Mouse (Mus musculus): Measurements from ENCODE around the gene Slc4a1. TPM values are rescaled to one million over a fixed set of nuclear protein-coding genes. Genes with fewer than 3 reads are reported as not detected.

The Slc4a1 gene
- polyA plus RNA-seq, 1 experiment from 2014 or later, result 6.8 TPM

- ATAC-seq (ENCODE audit: low read depth), result no peak
- Histone ChIP-seq H3K9ac (ENCODE audit: low read depth, low read length) (no peak overlapping the region), H3K36me3 (ENCODE audit: control insufficient read depth, insufficient read depth, low read length) (no peaks in the 10 kb centered on the region), H3K4me1 (ENCODE audit: control insufficient read depth, insufficient read depth, low read length) (no peaks in the 10 kb centered on the region), H3K9me3 (ENCODE audit: control insufficient read depth, low read length) (no peaks in the 10 kb centered on the region), H3K27me3 (replicated peaks; ENCODE audit: control insufficient read depth, insufficient read depth, low read length) (no peaks in the 10 kb centered on the region), H3K4me3 (ENCODE audit: low read depth, low read length) (no peak overlapping the region), H3K27ac (replicated peaks; ENCODE audit: low read depth, low read length) (no peak overlapping the region), H3K4me2 (ENCODE audit: low read depth, low read length) (no peak overlapping the region)
- WGBS, result 90% methylated on average over 1 of the region's 1 CpGs
- no peak for DNase-seq (ENCODE audit: low spot score)
These were observed 17.5 kb upstream of the Slc4a1 start for GRCm38 (mm10) chr11:102383365-102384136.

- Histone ChIP-seq H3K4me1 (ENCODE audit: control insufficient read depth, insufficient read depth, low read length) (no peaks in the 10 kb centered on the region), H3K27ac (replicated peaks; ENCODE audit: low read depth, low read length) (no peak overlapping the region), H3K9me3 (ENCODE audit: control insufficient read depth, low read length) (no peaks in the 10 kb centered on the region), H3K4me2 (ENCODE audit: low read depth, low read length) (no peak overlapping the region), H3K27me3 (replicated peaks; ENCODE audit: control insufficient read depth, insufficient read depth, low read length) (no peaks in the 10 kb centered on the region), H3K36me3 (ENCODE audit: control insufficient read depth, insufficient read depth, low read length) (no peaks in the 10 kb centered on the region), H3K4me3 (ENCODE audit: low read depth, low read length) (no peak overlapping the region), H3K9ac (ENCODE audit: low read depth, low read length) (no peak overlapping the region)
- 84% methylated on average over 3 of the region's 3 CpGs for WGBS
- DNase-seq (ENCODE audit: low spot score), result no peak
- ATAC-seq (ENCODE audit: low read depth), result no peak
These were observed 16.8 kb upstream of the Slc4a1 start for GRCm38 (mm10) chr11:102382794-102383193.

- no peaks in the 10 kb centered on the region for H3K4me1 ChIP-seq (ENCODE audit: control insufficient read depth, insufficient read depth, low read length)
- H3K9me3 ChIP-seq (ENCODE audit: control insufficient read depth, low read length), result no peaks in the 10 kb centered on the region
- WGBS, result 34% methylated on average over 4 of the region's 4 CpGs
- H3K9ac ChIP-seq (ENCODE audit: low read depth, low read length), result no peak overlapping the region
- DNase-seq (ENCODE audit: low spot score) (no peak), ATAC-seq (ENCODE audit: low read depth) (no peak)
- no peak overlapping the region for H3K4me3 ChIP-seq (ENCODE audit: low read depth, low read length)
- H3K27me3 ChIP-seq (replicated peaks; ENCODE audit: control insufficient read depth, insufficient read depth, low read length), result no peaks in the 10 kb centered on the region
- H3K36me3 ChIP-seq (ENCODE audit: control insufficient read depth, insufficient read depth, low read length), result no peaks in the 10 kb centered on the region
- H3K27ac ChIP-seq (replicated peaks; ENCODE audit: low read depth, low read length), result no peak overlapping the region
- H3K4me2 ChIP-seq (ENCODE audit: low read depth, low read length), result no peak overlapping the region
These were observed 15.5 kb upstream of the Slc4a1 start for GRCm38 (mm10) chr11:102381341-102382100.

- Histone ChIP-seq H3K36me3 (ENCODE audit: control insufficient read depth, insufficient read depth, low read length) (no peaks in the 10 kb centered on the region), H3K4me1 (ENCODE audit: control insufficient read depth, insufficient read depth, low read length) (peaks cover 5% of the 10 kb centered on the region), H3K27me3 (replicated peaks; ENCODE audit: control insufficient read depth, insufficient read depth, low read length) (no peaks in the 10 kb centered on the region), H3K9me3 (ENCODE audit: control insufficient read depth, low read length) (no peaks in the 10 kb centered on the region), H3K9ac (ENCODE audit: low read depth, low read length) (no peak overlapping the region), H3K4me2 (ENCODE audit: low read depth, low read length) (no peak overlapping the region), H3K27ac (replicated peaks; ENCODE audit: low read depth, low read length) (no peak overlapping the region), H3K4me3 (ENCODE audit: low read depth, low read length) (no peak overlapping the region)
- DNase-seq (ENCODE audit: low spot score), result no peak
- ATAC-seq (ENCODE audit: low read depth), result no peak
- WGBS, result 79% methylated on average over 5 of the region's 5 CpGs
These were observed 14.1 kb upstream of the Slc4a1 start for GRCm38 (mm10) chr11:102380091-102380490.

GRCm38 (mm10) chr11:102377186-102377585 lies 11.2 kb upstream of the Slc4a1 start:
- no peak for ATAC-seq (ENCODE audit: low read depth)
- H3K4me1 ChIP-seq (ENCODE audit: control insufficient read depth, insufficient read depth, low read length), result peaks cover 5% of the 10 kb centered on the region
- H3K9ac ChIP-seq (ENCODE audit: low read depth, low read length), result no peak overlapping the region
- no peaks in the 10 kb centered on the region for H3K9me3 ChIP-seq (ENCODE audit: control insufficient read depth, low read length)
- WGBS, result 65% methylated on average over 12 of the region's 12 CpGs
- H3K4me3 ChIP-seq (ENCODE audit: low read depth, low read length), result no peak overlapping the region
- no peaks in the 10 kb centered on the region; the same call in 1 of the 2 replicates for H3K27me3 ChIP-seq (replicated peaks; ENCODE audit: control insufficient read depth, insufficient read depth, low read length)
- no peak overlapping the region for H3K4me2 ChIP-seq (ENCODE audit: low read depth, low read length)
- no peaks in the 10 kb centered on the region for H3K36me3 ChIP-seq (ENCODE audit: control insufficient read depth, insufficient read depth, low read length)
- DNase-seq (ENCODE audit: low spot score), result no peak
- H3K27ac ChIP-seq (replicated peaks; ENCODE audit: low read depth, low read length), result no peak overlapping the region

GRCm38 (mm10) chr11:102376196-102376835 lies 10.3 kb upstream of the Slc4a1 start:
- peak overlapping the region; percentile 37 for H3K4me2 ChIP-seq (ENCODE audit: low read depth, low read length)
- H3K36me3 ChIP-seq (ENCODE audit: control insufficient read depth, insufficient read depth, low read length), result no peaks in the 10 kb centered on the region
- H3K27me3 ChIP-seq (replicated peaks; ENCODE audit: control insufficient read depth, insufficient read depth, low read length), result no peaks in the 10 kb centered on the region; the same call in 1 of the 2 replicates
- H3K9me3 ChIP-seq (ENCODE audit: control insufficient read depth, low read length), result no peaks in the 10 kb centered on the region
- WGBS, result 12% methylated on average over 8 of the region's 8 CpGs
- no peak overlapping the region for H3K4me3 ChIP-seq (ENCODE audit: low read depth, low read length)
- ATAC-seq (ENCODE audit: low read depth) (peak; percentile 38; the same call in 1 of the 2 replicates), DNase-seq (ENCODE audit: low spot score) (no peak)
- peaks cover 5% of the 10 kb centered on the region for H3K4me1 ChIP-seq (ENCODE audit: control insufficient read depth, insufficient read depth, low read length)
- H3K9ac ChIP-seq (ENCODE audit: low read depth, low read length), result 0 out of 2 replicates have a peak overlapping the region, but pooled peaks have one; percentile 5
- H3K27ac ChIP-seq (replicated peaks; ENCODE audit: low read depth, low read length), result no peak overlapping the region

- Histone ChIP-seq H3K9me3 (ENCODE audit: control insufficient read depth, low read length) (no peaks in the 10 kb centered on the region), H3K27ac (replicated peaks; ENCODE audit: low read depth, low read length) (no peak overlapping the region), H3K4me3 (ENCODE audit: low read depth, low read length) (peak overlapping the region; percentile 15; the same call in 1 of the 2 replicates), H3K36me3 (ENCODE audit: control insufficient read depth, insufficient read depth, low read length) (no peaks in the 10 kb centered on the region), H3K9ac (ENCODE audit: low read depth, low read length) (0 out of 2 replicates have a peak overlapping the region, but pooled peaks have one; percentile 19), H3K4me2 (ENCODE audit: low read depth, low read length) (peak overlapping the region; percentile 37), H3K4me1 (ENCODE audit: control insufficient read depth, insufficient read depth, low read length) (peaks cover 5% of the 10 kb centered on the region), H3K27me3 (replicated peaks; ENCODE audit: control insufficient read depth, insufficient read depth, low read length) (no peaks in the 10 kb centered on the region; the same call in 1 of the 2 replicates)
- peak; percentile 77 for DNase-seq (ENCODE audit: low spot score)
- 7% methylated on average over 22 of the region's 23 CpGs for WGBS
- ATAC-seq (ENCODE audit: low read depth), result peak; percentile 74
These were observed 9.5 kb upstream of the Slc4a1 start for GRCm38 (mm10) chr11:102375196-102376173.

Data from embryonic facial prominence, embryonic 14.5 days (tissue).